Mouse (Mus musculus): Measurements from ENCODE around the gene Rarres1. TPM values are rescaled to one million over a fixed set of nuclear protein-coding genes. Genes with fewer than 3 reads are reported as not detected.

The Rarres1 gene
- total and polyA plus RNA-seq, 3 experiments = 0.34 TPM; not detected in 2

DNA sequence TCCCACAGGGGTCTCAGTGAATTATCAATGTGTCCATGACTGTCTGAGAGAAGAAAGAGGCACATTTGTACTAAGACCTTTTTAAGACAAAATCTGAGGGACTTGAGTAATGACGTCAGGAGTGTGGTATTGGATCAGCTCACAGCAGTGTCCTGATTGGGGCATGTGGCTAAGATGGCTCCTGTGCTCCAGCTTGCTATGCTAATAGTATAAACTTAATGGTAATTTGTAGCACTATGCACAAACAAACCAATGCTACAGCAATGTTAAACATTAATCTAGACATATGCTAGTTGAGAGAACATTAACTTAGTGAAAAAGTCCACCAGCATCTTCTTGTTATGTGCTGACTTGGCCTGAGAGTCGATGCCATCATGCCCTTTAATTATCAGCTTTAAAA lies 30.1 kb downstream of the Rarres1 start:
- H3K4me2 ChIP-seq (ENCODE audit: insufficient read depth, low read depth, poor library complexity, severe bottlenecking) = no peak overlapping the region
- H3K4me3 ChIP-seq (replicated peaks in 1 of 3; ENCODE audit: low read depth in 2 of 3, low read length in 2 of 3, poor library complexity in 1 of 3) = no peak overlapping the region
- dilution Hi-C loops (cut with MboI; ENCODE audit: extremely low pct_ligation_motif_present, extremely low pct_unique_long_range_greater_than_20kb, low sequenced_read_pairs) (no loop called here), in situ Hi-C loops (cut with MboI; ENCODE audit: low pct_ligation_motif_present, low pct_unique_long_range_greater_than_20kb, low sequenced_read_pairs) (no loop called here)
- no peaks in the 10 kb centered on the region for H3K4me1 ChIP-seq (ENCODE audit: control insufficient read depth in 1 of 2, insufficient read depth in 2 of 2)
- TF ChIP-seq HCFC1 (IDR thresholded peaks at IDR 0.05; ENCODE audit: low read depth, low read length) = no peak
- no peak for TF ChIP-seq USF2 (conservative IDR thresholded peaks at IDR 0.05; ENCODE audit: low read depth, low read length)
- no peak for TF ChIP-seq ELF1 (IDR thresholded peaks at IDR 0.05; ENCODE audit: low read depth, low read length)
- TF ChIP-seq USF1 (IDR thresholded peaks at IDR 0.05; ENCODE audit: low read depth, low read length) = no peak
- TF ChIP-seq IRF4 (IDR thresholded peaks at IDR 0.05; ENCODE audit: low read depth, low read length) = no peak
- no peak for TF ChIP-seq SMC3 (IDR thresholded peaks at IDR 0.05; ENCODE audit: low read depth, low read length)
- no peak for TF ChIP-seq MYC (IDR thresholded peaks at IDR 0.05; ENCODE audit: low read depth, low read length)
- no peak for TF ChIP-seq MXI1 (IDR thresholded peaks at IDR 0.05; ENCODE audit: low read depth, low read length)
- TF ChIP-seq TCF12 (IDR thresholded peaks at IDR 0.05; ENCODE audit: low read depth, low read length) = no peak
- TF ChIP-seq KAT2A (IDR thresholded peaks at IDR 0.05; ENCODE audit: insufficient replicate concordance, low read length) = no peak
- TF ChIP-seq UBTF (IDR thresholded peaks at IDR 0.05; ENCODE audit: low read depth, low read length) = no peak
- no peak for TF ChIP-seq ZNF384 (IDR thresholded peaks at IDR 0.05; ENCODE audit: low read depth, low read length)
- TF ChIP-seq MAFK (IDR thresholded peaks at IDR 0.05; ENCODE audit: insufficient replicate concordance, low read length) = no peak
- TF ChIP-seq POLR2AphosphoS2 (IDR thresholded peaks at IDR 0.05; ENCODE audit: low read depth, low read length) = no peak
- TF ChIP-seq E2F4 (IDR thresholded peaks at IDR 0.05; ENCODE audit: insufficient replicate concordance, low read depth, low read length) = no peak
- peaks cover 0 to 21% of the 10 kb centered on the region in 2 experiments for H3K36me3 ChIP-seq (replicated peaks in 1 of 2; ENCODE audit: control insufficient read depth in 1 of 2, insufficient read depth in 1 of 2, low read length in 1 of 2)
- no peaks in the 10 kb centered on the region for H3K27me3 ChIP-seq (replicated peaks)
- no peaks in the 10 kb centered on the region for H3K79me2 ChIP-seq (replicated peaks; ENCODE audit: control insufficient read depth, extremely low read depth, insufficient read depth, poor library complexity, severe bottlenecking)
- no peak for DNase-seq (ENCODE audit: extremely low read depth)
- no peak overlapping the region for H3K27ac ChIP-seq (ENCODE audit: insufficient read depth, low read depth)
- no peaks in the 10 kb centered on the region for H3K9me3 ChIP-seq (replicated peaks; ENCODE audit: low read length)
- no peak overlapping the region for H3K9ac ChIP-seq (ENCODE audit: insufficient read depth, low read depth)

DNA sequence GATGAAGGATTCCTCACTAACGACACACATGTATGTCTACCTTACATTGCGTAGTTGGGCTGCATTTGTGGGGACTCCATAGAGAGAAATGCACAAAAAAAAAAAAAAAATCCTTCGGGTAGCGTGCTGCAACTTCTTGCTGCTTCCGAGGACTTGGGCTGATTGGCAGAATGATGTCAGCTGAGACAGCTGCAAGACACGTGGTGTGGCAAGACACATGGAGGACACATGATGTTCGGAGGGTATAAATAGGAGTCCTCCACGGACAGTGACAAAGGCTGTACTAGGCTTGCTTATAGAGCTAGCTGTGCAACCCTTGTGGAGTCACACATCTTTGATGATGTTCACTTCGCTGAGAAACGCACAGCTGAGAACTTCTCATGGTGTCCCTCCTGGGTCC lies 32.9 kb downstream of the Rarres1 start:
- in situ Hi-C loops (cut with MboI; ENCODE audit: low pct_ligation_motif_present, low pct_unique_long_range_greater_than_20kb, low sequenced_read_pairs) (no loop called here), dilution Hi-C loops (cut with MboI; ENCODE audit: extremely low pct_ligation_motif_present, extremely low pct_unique_long_range_greater_than_20kb, low sequenced_read_pairs) (no loop called here)
- H3K4me3 ChIP-seq (replicated peaks in 1 of 3; ENCODE audit: low read depth in 2 of 3, low read length in 2 of 3, poor library complexity in 1 of 3) = no peak overlapping the region
- H3K27me3 ChIP-seq (replicated peaks) = no peaks in the 10 kb centered on the region
- no peaks in the 10 kb centered on the region for H3K4me1 ChIP-seq (ENCODE audit: control insufficient read depth in 1 of 2, insufficient read depth in 2 of 2)
- H3K9me3 ChIP-seq (replicated peaks; ENCODE audit: low read length) = no peaks in the 10 kb centered on the region
- no peak overlapping the region for H3K27ac ChIP-seq (ENCODE audit: insufficient read depth, low read depth)
- no peaks in the 10 kb centered on the region for H3K79me2 ChIP-seq (replicated peaks; ENCODE audit: control insufficient read depth, extremely low read depth, insufficient read depth, poor library complexity, severe bottlenecking)
- TF ChIP-seq MEF2A (IDR thresholded peaks at IDR 0.05; ENCODE audit: borderline replicate concordance, low read depth, low read length) (no peak), NRF1 (IDR thresholded peaks at IDR 0.05; ENCODE audit: low read depth, low read length) (no peak), USF2 (conservative IDR thresholded peaks at IDR 0.05; ENCODE audit: low read depth, low read length) (no peak), E2F4 (IDR thresholded peaks at IDR 0.05; ENCODE audit: insufficient replicate concordance, low read depth, low read length) (no peak), MAZ (IDR thresholded peaks at IDR 0.05; ENCODE audit: low read depth, low read length) (no peak), ETS1 (conservative IDR thresholded peaks at IDR 0.05; ENCODE audit: low read depth, low read length) (no peak), ZKSCAN1 (IDR thresholded peaks at IDR 0.05; ENCODE audit: borderline replicate concordance, low read depth, low read length) (no peak), CHD2 (IDR thresholded peaks at IDR 0.05; ENCODE audit: low read length) (no peak), JUN (IDR thresholded peaks at IDR 0.05; ENCODE audit: insufficient read depth, low read depth, low read length) (no peak), CHD1 (IDR thresholded peaks at IDR 0.05; ENCODE audit: low read depth, low read length) (no peak), ZNF384 (IDR thresholded peaks at IDR 0.05; ENCODE audit: low read depth, low read length) (no peak)
- no peak for DNase-seq (ENCODE audit: extremely low read depth)
- H3K36me3 ChIP-seq (replicated peaks in 1 of 2; ENCODE audit: control insufficient read depth in 1 of 2, insufficient read depth in 1 of 2, low read length in 1 of 2) = peaks cover 2 to 44% of the 10 kb centered on the region in 2 experiments
- H3K9ac ChIP-seq (ENCODE audit: insufficient read depth, low read depth) = no peak overlapping the region
- H3K4me2 ChIP-seq (ENCODE audit: insufficient read depth, low read depth, poor library complexity, severe bottlenecking) = no peak overlapping the region
